Mouse (Mus musculus) layer of hippocampus, postnatal 10 days (tissue): ENCODE results near the gene Sephs1. TPM values are rescaled to one million over a fixed set of nuclear protein-coding genes. Genes with fewer than 3 reads are reported as not detected.

ENCODE experiments used
- total RNA-seq, 2 experiments: library from RNA; stranded (reverse); gene quantifications; 2 replicates each; pipeline ENCODE4 v1.2.3; 2021

Gene Sephs1
- total RNA-seq, 2 experiments from 2014 or later, result 46.1 to 48.5 TPM

Other genes starting within 250 kb of the Sephs1 start
- 10 to 100 TPM; 40.2 to 43.7 TPM for gene Prpf18, start 229.5 kb upstream of the Sephs1 start, total RNA-seq
- 1 to 10 TPM; 2.4 to 3.1 TPM for gene Bend7, start 163.7 kb upstream of the Sephs1 start, total RNA-seq
- 10 to 100 TPM; 59.9 to 66.6 TPM for gene Phyh, start 37.5 kb downstream of the Sephs1 start, total RNA-seq
- gene Ucma, start 94.6 kb downstream of the Sephs1 start, total RNA-seq, result 1 to 10 TPM; 2.1 to 3.0 TPM
- 1 to 10 TPM; 2.1 to 3.2 TPM for gene Mcm10, start 131.2 kb downstream of the Sephs1 start, total RNA-seq
- 10 to 100 TPM; 19.2 to 19.4 TPM for gene Optn, start 182.5 kb downstream of the Sephs1 start, total RNA-seq